ENCODE assay signal across 27 mouse cellular contexts in genomic region chr3:107185597-107185996, GRCm38 (mm10). TPM values are rescaled to one million over a fixed set of nuclear protein-coding genes. Genes with fewer than 3 reads are reported as not detected.
DNase-seq lines count a peak whose midpoint lies in the region; ATAC-seq and TF ChIP-seq lines count a peak whose summit lies in the region.
"Had no signal": no experiment of that assay in that cellular context is flagged by ENCODE, and none has a peak within 500 bp of the region (broad histone marks: within the 10 kb centered on the region; RNA-seq: fewer than 3 reads in every experiment).

No protein-coding gene starts in this region.

- DNase-seq in thymus, postnatal 0 days (ENCODE audit: low spot score) = peak; percentile 47
- DNase-seq in thymus, adult 18-20 months = no peak
- peak; percentile 60 for DNase-seq in induced T-regulatory cell, adult 2 months (ENCODE audit: low read depth)
- no peak for DNase-seq in midbrain, postnatal 0 days (ENCODE audit: low spot score)
- DNase-seq in neural tube, embryonic 10.5 days (ENCODE audit: extremely low spot score, low spot score) = no peak
- DNase-seq: adrenal gland, postnatal 14 days; B cell, adult 2 months; cerebellum, adult 11-12 months; cerebellum, adult 9-10 months; cerebellum, postnatal 36 days; gastrocnemius, postnatal 36 days; heart, adult 18-20 months; heart, postnatal 10 days; heart, postnatal 4 days had no signal

- TF ChIP-seq CTCF in midbrain, postnatal 0 days (IDR thresholded peaks at IDR 0.05) = no peak

- H3K36me3 ChIP-seq in midbrain, postnatal 0 days (ENCODE audit: insufficient read depth, low read length) = no peaks in the 10 kb centered on the region
- H3K36me3 ChIP-seq: embryonic facial prominence, embryonic 10.5 days; G1E; heart, embryonic 10.5 days; hindbrain, embryonic 12.5 days; intestine, embryonic 15.5 days had no signal

- H3K9me3 ChIP-seq in midbrain, postnatal 0 days (ENCODE audit: low read length) = no peaks in the 10 kb centered on the region
- H3K9me3 ChIP-seq: embryonic facial prominence, embryonic 10.5 days; G1E; heart, embryonic 10.5 days; hindbrain, embryonic 12.5 days; intestine, embryonic 15.5 days had no signal

- ATAC-seq in CD4-positive, CD25-positive, alpha-beta regulatory T cell, adult 4 months = peak; percentile 95
- ATAC-seq in midbrain, postnatal 0 days (ENCODE audit: low FRiP score) = no peak
- ATAC-seq in granulocyte monocyte progenitor cell, adult 5-6 weeks (replicated peaks; ENCODE audit: poor library complexity, severe bottlenecking) = no peak
- ATAC-seq: forebrain, embryonic 14.5 days; hindbrain, embryonic 16.5 days; intestine, embryonic 15.5 days had no signal

- H3K4me3 ChIP-seq in midbrain, postnatal 0 days (ENCODE audit: low read depth, low read length) = no peak overlapping the region
- H3K4me3 ChIP-seq: embryonic facial prominence, embryonic 10.5 days; heart, embryonic 10.5 days; hindbrain, embryonic 12.5 days; intestine, embryonic 15.5 days had no signal

- no peak overlapping the region for H3K9ac ChIP-seq in midbrain, postnatal 0 days (replicated peaks; ENCODE audit: low read length, poor library complexity, severe bottlenecking)
- H3K9ac ChIP-seq: hindbrain, embryonic 12.5 days; intestine, embryonic 15.5 days had no signal

- no peaks in the 10 kb centered on the region for H3K4me1 ChIP-seq in midbrain, postnatal 0 days (ENCODE audit: insufficient read depth, low read length)
- H3K4me1 ChIP-seq: embryonic facial prominence, embryonic 10.5 days; heart, embryonic 10.5 days; intestine, embryonic 15.5 days had no signal

- no peaks in the 10 kb centered on the region for H3K27me3 ChIP-seq in midbrain, postnatal 0 days (ENCODE audit: insufficient read depth, low read length)
- H3K27me3 ChIP-seq: intestine, embryonic 15.5 days had no signal

- 62% methylated on average over 3 of the region's 3 CpGs for WGBS in midbrain, postnatal 0 days

- no peak overlapping the region for H3K27ac ChIP-seq in midbrain, postnatal 0 days (ENCODE audit: low read depth, low read length)
- H3K27ac ChIP-seq: embryonic facial prominence, embryonic 10.5 days; heart, embryonic 10.5 days; hindbrain, embryonic 12.5 days; intestine, embryonic 15.5 days had no signal

- H3K4me2 ChIP-seq in midbrain, postnatal 0 days (ENCODE audit: low read depth, low read length, poor library complexity, severe bottlenecking) = no peak overlapping the region
- H3K4me2 ChIP-seq: hindbrain, embryonic 12.5 days; intestine, embryonic 15.5 days had no signal

RNA-seq across cellular contexts. Expression of gene Kcna10, which starts 2.7 kb away (rescaled TPM):
- not detected in 2 replicates for polyA plus RNA-seq in thymus, postnatal 0 days (2015; fragmentation: Nextera tagmentation; extraction: Ambion mirVana)
- not detected for polyA plus RNA-seq in CD4-positive, CD25-positive, alpha-beta regulatory T cell, adult 4 months (2017; shearing (Covaris generic))
- total RNA-seq in midbrain, postnatal 0 days (2014; rRNA removed) = not detected in 2 replicates
- not detected in 2 replicates for polyA plus RNA-seq in midbrain, postnatal 0 days (2015; fragmentation: Nextera tagmentation; extraction: Ambion mirVana)
- total RNA-seq in granulocyte monocyte progenitor cell, adult 5-6 weeks (2014; fragmentation: Nextera tagmentation) = not detected in 2 replicates
- not detected in 2 replicates for total RNA-seq in granulocyte monocyte progenitor cell, adult 5-6 weeks (2017)
- total RNA-seq: adrenal gland, adult 18-20 months; adrenal gland, postnatal 14 days; gastrocnemius, adult 8-10 months; gastrocnemius, postnatal 36 days; heart, adult 18-20 months; heart, postnatal 10 days; heart, postnatal 4 days had no signal
- polyA plus RNA-seq: embryonic facial prominence, embryonic 10.5 days; embryonic facial prominence, embryonic 14.5 days; forebrain, embryonic 14.5 days; G1E; heart, embryonic 10.5 days; heart, embryonic 14.5 days; hindbrain, embryonic 12.5 days; hindbrain, embryonic 16.5 days; intestine, embryonic 15.5 days had no signal

RNA-seq across cellular contexts. Expression of gene Cym, which starts 35.9 kb away (rescaled TPM):
- 1.2 and 1.3 TPM in 2 replicates for polyA plus RNA-seq in thymus, postnatal 0 days (2015; fragmentation: Nextera tagmentation; extraction: Ambion mirVana)
- polyA plus RNA-seq in CD4-positive, CD25-positive, alpha-beta regulatory T cell, adult 4 months (2017; shearing (Covaris generic)) = under 1 TPM in 1 of 2 experiments, not detected in 1; 0.43 TPM
- 0.19 TPM in 1 of 2 replicates, not detected in the other for total RNA-seq in midbrain, postnatal 0 days (2014; rRNA removed)
- 0.16 TPM in 1 of 2 replicates, not detected in the other for polyA plus RNA-seq in midbrain, postnatal 0 days (2015; fragmentation: Nextera tagmentation; extraction: Ambion mirVana)
- not detected in 2 replicates for total RNA-seq in granulocyte monocyte progenitor cell, adult 5-6 weeks (2014; fragmentation: Nextera tagmentation)
- not detected in 2 replicates for total RNA-seq in granulocyte monocyte progenitor cell, adult 5-6 weeks (2017)
- total RNA-seq: adrenal gland, postnatal 14 days; G1E; gastrocnemius, adult 8-10 months; gastrocnemius, postnatal 36 days; heart, adult 18-20 months; heart, postnatal 10 days; heart, postnatal 4 days had no signal
- polyA plus RNA-seq: embryonic facial prominence, embryonic 14.5 days; forebrain, embryonic 14.5 days; G1E; heart, embryonic 10.5 days; hindbrain, embryonic 12.5 days had no signal

RNA-seq across cellular contexts. Expression of gene A630076J17Rik, which starts 44.8 kb away (rescaled TPM):
- polyA plus RNA-seq in thymus, postnatal 0 days (2015; fragmentation: Nextera tagmentation; extraction: Ambion mirVana) = 0.92 and 1.7 TPM in 2 replicates
- polyA plus RNA-seq in CD4-positive, CD25-positive, alpha-beta regulatory T cell, adult 4 months (2017; shearing (Covaris generic)) = not detected
- total RNA-seq in midbrain, postnatal 0 days (2014; rRNA removed) = not detected in 2 replicates
- 0.20 TPM in 1 of 2 replicates, not detected in the other for polyA plus RNA-seq in midbrain, postnatal 0 days (2015; fragmentation: Nextera tagmentation; extraction: Ambion mirVana)
- not detected in 2 replicates for total RNA-seq in granulocyte monocyte progenitor cell, adult 5-6 weeks (2014; fragmentation: Nextera tagmentation)
- total RNA-seq in granulocyte monocyte progenitor cell, adult 5-6 weeks (2017) = not detected in 2 replicates
- total RNA-seq: adrenal gland, adult 18-20 months; adrenal gland, postnatal 14 days; G1E; gastrocnemius, adult 8-10 months; gastrocnemius, postnatal 36 days; heart, adult 18-20 months; heart, postnatal 10 days; heart, postnatal 4 days had no signal
- polyA plus RNA-seq: embryonic facial prominence, embryonic 10.5 days; embryonic facial prominence, embryonic 14.5 days; forebrain, embryonic 14.5 days; G1E; heart, embryonic 10.5 days; hindbrain, embryonic 12.5 days; hindbrain, embryonic 16.5 days; intestine, embryonic 15.5 days had no signal

RNA-seq across cellular contexts. Expression of gene Prok1, which starts 53.9 kb away (rescaled TPM):
- polyA plus RNA-seq in thymus, postnatal 0 days (2015; fragmentation: Nextera tagmentation; extraction: Ambion mirVana) = 0.08 and 0.22 TPM in 2 replicates
- not detected for polyA plus RNA-seq in CD4-positive, CD25-positive, alpha-beta regulatory T cell, adult 4 months (2017; shearing (Covaris generic))
- 0.14 and 0.33 TPM in 2 replicates for total RNA-seq in midbrain, postnatal 0 days (2014; rRNA removed)
- 0.09 and 0.16 TPM in 2 replicates for polyA plus RNA-seq in midbrain, postnatal 0 days (2015; fragmentation: Nextera tagmentation; extraction: Ambion mirVana)
- total RNA-seq in granulocyte monocyte progenitor cell, adult 5-6 weeks (2014; fragmentation: Nextera tagmentation) = not detected in 2 replicates
- total RNA-seq in granulocyte monocyte progenitor cell, adult 5-6 weeks (2017) = not detected in 2 replicates
- total RNA-seq: gastrocnemius, adult 8-10 months; gastrocnemius, postnatal 36 days; heart, postnatal 10 days had no signal
- polyA plus RNA-seq: embryonic facial prominence, embryonic 10.5 days; embryonic facial prominence, embryonic 14.5 days; forebrain, embryonic 14.5 days; heart, embryonic 10.5 days; heart, embryonic 14.5 days; hindbrain, embryonic 12.5 days; intestine, embryonic 15.5 days had no signal

Comparison
In these comparisons a context has a peak if more than half of its experiments do, and no peak if none do; other contexts are left out.
1. DNase-seq: peak in thymus, postnatal 0 days (single experiment) and induced T-regulatory cell, adult 2 months (single experiment); none in thymus, adult 18-20 months (0 of 2), midbrain, postnatal 0 days (single experiment) and neural tube, embryonic 10.5 days (single experiment).